Mouse (Mus musculus): ENCODE results near the gene Tmed1. TPM values are rescaled to one million over a fixed set of nuclear protein-coding genes. Genes with fewer than 3 reads are reported as not detected.

Tmed1 gene
- 52.7 and 54.6 TPM in 2 replicates for polyA plus RNA-seq (2015; fragmentation: Nextera tagmentation; extraction: Ambion mirVana)

- Histone ChIP-seq H3K9ac (replicated peaks; ENCODE audit: low read depth, low read length) (peak within 1 kb of the TSS; percentile 79), H3K4me2 (ENCODE audit: low read length) (peak within 1 kb of the TSS; percentile 78), H3K4me1 (replicated peaks; ENCODE audit: control insufficient read depth, insufficient read depth, low read length) (peaks cover 16% of the 10 kb centered on the region), H3K27me3 (replicated peaks; ENCODE audit: control insufficient read depth, insufficient read depth, low read length) (no peaks in the 10 kb centered on the region), H3K27ac (ENCODE audit: low read length) (peak within 1 kb of the TSS; percentile 84), H3K36me3 (ENCODE audit: control insufficient read depth, insufficient read depth) (peaks cover 8% of the 10 kb centered on the region; the same call in 1 of the 2 replicates), H3K9me3 (ENCODE audit: control insufficient read depth, low read length) (no peaks in the 10 kb centered on the region), H3K4me3 (replicated peaks; ENCODE audit: low read length) (peak within 1 kb of the TSS; percentile 79)
- peak; percentile 96 for ATAC-seq
- WGBS = under 1% methylated on average over 44 of the region's 44 CpGs
These were observed at the start of gene Tmed1 for GRCm38 (mm10) chr9:21509772-21510688. Gene Tmed1 (minus strand): TSS chr9:21510252.

GRCm38 (mm10) chr9:21559151-21559550, 49.1 kb upstream of the Tmed1 start:
- Histone ChIP-seq H3K9ac (replicated peaks; ENCODE audit: low read depth, low read length) (no peak overlapping the region), H3K36me3 (ENCODE audit: control insufficient read depth, insufficient read depth) (no peaks in the 10 kb centered on the region), H3K27ac (ENCODE audit: low read length) (no peak overlapping the region), H3K9me3 (ENCODE audit: control insufficient read depth, low read length) (no peaks in the 10 kb centered on the region), H3K4me1 (replicated peaks; ENCODE audit: control insufficient read depth, insufficient read depth, low read length) (no peaks in the 10 kb centered on the region), H3K4me3 (replicated peaks; ENCODE audit: low read length) (no peak overlapping the region), H3K27me3 (replicated peaks; ENCODE audit: control insufficient read depth, insufficient read depth, low read length) (no peaks in the 10 kb centered on the region), H3K4me2 (ENCODE audit: low read length) (no peak overlapping the region)
- WGBS = 95% methylated on average over 3 of the region's 3 CpGs
- no peak for ATAC-seq

- no peak for ATAC-seq
These were observed 48.3 kb upstream of the Tmed1 start for GRCm38 (mm10) chr9:21558366-21558765.

GRCm38 (mm10) chr9:21557556-21557955, 47.5 kb upstream of the Tmed1 start:
- H3K9ac ChIP-seq (replicated peaks; ENCODE audit: low read depth, low read length) = no peak overlapping the region
- no peak for ATAC-seq
- WGBS = 98% methylated on average over 2 of the region's 2 CpGs

More at GRCm38 (mm10) chr9:21558366-21558765, 48.3 kb upstream of the Tmed1 start:
- Histone ChIP-seq H3K27me3 (replicated peaks; ENCODE audit: control insufficient read depth, insufficient read depth, low read length) (no peaks in the 10 kb centered on the region), H3K4me1 (replicated peaks; ENCODE audit: control insufficient read depth, insufficient read depth, low read length) (no peaks in the 10 kb centered on the region), H3K36me3 (ENCODE audit: control insufficient read depth, insufficient read depth) (no peaks in the 10 kb centered on the region), H3K4me2 (ENCODE audit: low read length) (no peak overlapping the region), H3K4me3 (replicated peaks; ENCODE audit: low read length) (no peak overlapping the region), H3K9me3 (ENCODE audit: control insufficient read depth, low read length) (no peaks in the 10 kb centered on the region), H3K9ac (replicated peaks; ENCODE audit: low read depth, low read length) (no peak overlapping the region), H3K27ac (ENCODE audit: low read length) (no peak overlapping the region)
- WGBS = 80% methylated on average over 4 of the region's 4 CpGs

GRCm38 (mm10) chr9:21556996-21557395, 46.9 kb upstream of the Tmed1 start:
- Histone ChIP-seq H3K36me3 (ENCODE audit: control insufficient read depth, insufficient read depth) (no peaks in the 10 kb centered on the region), H3K4me1 (replicated peaks; ENCODE audit: control insufficient read depth, insufficient read depth, low read length) (no peaks in the 10 kb centered on the region), H3K4me3 (replicated peaks; ENCODE audit: low read length) (no peak overlapping the region), H3K9ac (replicated peaks; ENCODE audit: low read depth, low read length) (no peak overlapping the region), H3K9me3 (ENCODE audit: control insufficient read depth, low read length) (no peaks in the 10 kb centered on the region), H3K27ac (ENCODE audit: low read length) (no peak overlapping the region), H3K27me3 (replicated peaks; ENCODE audit: control insufficient read depth, insufficient read depth, low read length) (no peaks in the 10 kb centered on the region), H3K4me2 (ENCODE audit: low read length) (no peak overlapping the region)
- 88% methylated on average over 2 of the region's 2 CpGs for WGBS
- no peak for ATAC-seq

More at GRCm38 (mm10) chr9:21557556-21557955, 47.5 kb upstream of the Tmed1 start:
- Histone ChIP-seq H3K36me3 (ENCODE audit: control insufficient read depth, insufficient read depth) (no peaks in the 10 kb centered on the region), H3K27ac (ENCODE audit: low read length) (no peak overlapping the region), H3K4me2 (ENCODE audit: low read length) (no peak overlapping the region), H3K4me1 (replicated peaks; ENCODE audit: control insufficient read depth, insufficient read depth, low read length) (no peaks in the 10 kb centered on the region), H3K27me3 (replicated peaks; ENCODE audit: control insufficient read depth, insufficient read depth, low read length) (no peaks in the 10 kb centered on the region), H3K9me3 (ENCODE audit: control insufficient read depth, low read length) (no peaks in the 10 kb centered on the region), H3K4me3 (replicated peaks; ENCODE audit: low read length) (no peak overlapping the region)

GRCm38 (mm10) chr9:21555198-21555742, 45.2 kb upstream of the Tmed1 start:
- Histone ChIP-seq H3K4me2 (ENCODE audit: low read length) (no peak overlapping the region), H3K36me3 (ENCODE audit: control insufficient read depth, insufficient read depth) (no peaks in the 10 kb centered on the region; the same call in 1 of the 2 replicates), H3K27ac (ENCODE audit: low read length) (no peak overlapping the region), H3K27me3 (replicated peaks; ENCODE audit: control insufficient read depth, insufficient read depth, low read length) (no peaks in the 10 kb centered on the region), H3K4me1 (replicated peaks; ENCODE audit: control insufficient read depth, insufficient read depth, low read length) (peaks cover 3% of the 10 kb centered on the region; the same call in 1 of the 2 replicates), H3K9me3 (ENCODE audit: control insufficient read depth, low read length) (no peaks in the 10 kb centered on the region), H3K4me3 (replicated peaks; ENCODE audit: low read length) (no peak overlapping the region), H3K9ac (replicated peaks; ENCODE audit: low read depth, low read length) (no peak overlapping the region)
- WGBS = 82% methylated on average over 6 of the region's 6 CpGs
- ATAC-seq = no peak

- Histone ChIP-seq H3K9me3 (ENCODE audit: control insufficient read depth, low read length) (no peaks in the 10 kb centered on the region), H3K36me3 (ENCODE audit: control insufficient read depth, insufficient read depth) (no peaks in the 10 kb centered on the region; the same call in 1 of the 2 replicates), H3K4me1 (replicated peaks; ENCODE audit: control insufficient read depth, insufficient read depth, low read length) (peaks cover 14% of the 10 kb centered on the region), H3K4me2 (ENCODE audit: low read length) (no peak overlapping the region), H3K27me3 (replicated peaks; ENCODE audit: control insufficient read depth, insufficient read depth, low read length) (no peaks in the 10 kb centered on the region), H3K9ac (replicated peaks; ENCODE audit: low read depth, low read length) (no peak overlapping the region), H3K4me3 (replicated peaks; ENCODE audit: low read length) (no peak overlapping the region), H3K27ac (ENCODE audit: low read length) (no peak overlapping the region)
- ATAC-seq = no peak
- WGBS = 90% methylated on average over 6 of the region's 6 CpGs
These were observed 43.7 kb upstream of the Tmed1 start for GRCm38 (mm10) chr9:21553607-21554273.

GRCm38 (mm10) chr9:21551049-21551448, 41.0 kb upstream of the Tmed1 start:
- Histone ChIP-seq H3K27me3 (replicated peaks; ENCODE audit: control insufficient read depth, insufficient read depth, low read length) (no peaks in the 10 kb centered on the region), H3K9ac (replicated peaks; ENCODE audit: low read depth, low read length) (no peak overlapping the region), H3K4me2 (ENCODE audit: low read length) (no peak overlapping the region), H3K27ac (ENCODE audit: low read length) (no peak overlapping the region), H3K4me3 (replicated peaks; ENCODE audit: low read length) (no peak overlapping the region), H3K9me3 (ENCODE audit: control insufficient read depth, low read length) (no peaks in the 10 kb centered on the region), H3K36me3 (ENCODE audit: control insufficient read depth, insufficient read depth) (no peaks in the 10 kb centered on the region; the same call in 1 of the 2 replicates), H3K4me1 (replicated peaks; ENCODE audit: control insufficient read depth, insufficient read depth, low read length) (peaks cover 21% of the 10 kb centered on the region)
- ATAC-seq = no peak
- 98% methylated on average over 2 of the region's 2 CpGs for WGBS
